Mouse (Mus musculus) hindbrain, embryonic 10.5 days (tissue): ENCODE data around the gene Nup107. TPM values are rescaled to one million over a fixed set of nuclear protein-coding genes. Genes with fewer than 3 reads are reported as not detected.

Experiments used
- DNase-seq: peaks from one replicate; pipeline ENCODE4 v3.0.0-alpha.2; 2017; ENCODE audit warnings: low spot score
- H3K27ac ChIP-seq: fragments of 300-500 bp; sonication (generic); 2 replicates; pipeline ENCODE4 v1.5.1; 2016; ENCODE audit warnings: mild to moderate bottlenecking, moderate library complexity
- H3K27me3 ChIP-seq: fragments of 300-500 bp; sonication (generic); 2 replicates; pipeline ENCODE4 v1.6.1; 2016; ENCODE audit warnings: mild to moderate bottlenecking; ENCODE audit not compliant: poor library complexity, insufficient read depth, severe bottlenecking
- H3K36me3 ChIP-seq: fragments of 300-500 bp; sonication (generic); 2 replicates; pipeline ENCODE4 v1.6.1; 2016; ENCODE audit warnings: mild to moderate bottlenecking, moderate library complexity
- H3K4me1 ChIP-seq: fragments of 300-500 bp; sonication (generic); replicated peaks from 2 replicates; pipeline ENCODE4 v1.6.1; 2016; ENCODE audit warnings: mild to moderate bottlenecking
- H3K4me3 ChIP-seq: fragments of 300-500 bp; sonication (generic); 2 replicates; pipeline ENCODE4 v1.5.1; 2016; ENCODE audit warnings: mild to moderate bottlenecking, moderate library complexity
- H3K9me3 ChIP-seq: fragments of 300-500 bp; sonication (generic); 2 replicates; pipeline ENCODE4 v1.6.1; 2016; ENCODE audit warnings: mild to moderate bottlenecking, moderate library complexity
- WGBS: fragments of 180-500 bp; shearing (Covaris S2); methylation state at CpG from one replicate; pipeline ENCODE4 v1.1.7; 2016; 5-methylcytosine and 5-hydroxymethylcytosine counted together
- polyA plus RNA-seq: library from polyadenylated mRNA; unstranded; fragments of >200 nt; fragmentation: Nextera tagmentation; extraction: Ambion mirVana; gene quantifications from 2 replicates; pipeline ENCODE4 v1.2.1, GENCODE M21; 2016

Gene Nup107
- polyA plus RNA-seq, 1 experiment from 2014 or later, result 70.6 TPM

DNA sequence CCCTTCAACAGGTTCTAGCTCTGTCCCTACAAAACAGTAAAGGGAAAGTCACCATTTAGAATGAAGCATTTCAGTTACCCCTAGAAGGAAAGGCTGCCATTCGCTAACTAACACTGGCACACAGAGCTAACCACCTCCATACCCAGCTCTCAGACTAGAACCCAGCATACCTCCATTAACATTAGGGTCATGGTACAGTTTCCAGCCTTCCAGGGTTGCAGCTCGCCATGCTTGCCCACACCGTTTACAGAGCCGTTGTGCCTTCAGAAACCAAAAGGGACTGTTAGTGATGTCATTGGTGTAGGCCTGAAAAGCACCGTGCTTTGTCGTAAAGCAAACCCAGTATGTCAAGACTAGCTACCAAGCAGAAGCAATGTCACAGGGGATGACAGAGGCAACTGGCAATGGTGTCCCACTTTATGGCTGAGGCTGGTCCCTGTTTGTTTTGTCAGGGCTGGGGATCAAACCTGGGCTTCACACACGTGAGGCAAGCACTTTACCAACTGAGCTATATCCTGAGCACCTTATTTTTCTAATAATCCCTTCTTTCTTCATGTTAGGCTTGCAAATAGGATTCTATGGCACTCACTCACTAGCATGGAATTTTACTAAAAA is 19.3 kb downstream of the Nup107 start:
- WGBS, result 92% methylated on average over 7 of the region's 7 CpGs
- Histone ChIP-seq H3K9me3 (no peaks in the 10 kb centered on the region), H3K4me1 (no peaks in the 10 kb centered on the region), H3K36me3 (peaks cover 95% of the 10 kb centered on the region), H3K27ac (no peak overlapping the region), H3K27me3 (no peaks in the 10 kb centered on the region), H3K4me3 (no peak overlapping the region)
- no peak for DNase-seq

- Histone ChIP-seq H3K36me3 (peaks cover 95% of the 10 kb centered on the region), H3K4me3 (no peak overlapping the region), H3K27me3 (no peaks in the 10 kb centered on the region), H3K27ac (no peak overlapping the region), H3K9me3 (no peaks in the 10 kb centered on the region), H3K4me1 (no peaks in the 10 kb centered on the region)
- WGBS, result 92% methylated on average over 17 of the region's 17 CpGs
- no peak for DNase-seq
These were observed 20.0 kb downstream of the Nup107 start for GRCm38 (mm10) chr10:117772364-117773105.

- no peak overlapping the region for H3K4me3 ChIP-seq
- no peak overlapping the region for H3K27ac ChIP-seq
- no peaks in the 10 kb centered on the region for H3K4me1 ChIP-seq
- no peaks in the 10 kb centered on the region for H3K9me3 ChIP-seq
- H3K27me3 ChIP-seq, result no peaks in the 10 kb centered on the region
- peaks cover 95% of the 10 kb centered on the region for H3K36me3 ChIP-seq
- no peak for DNase-seq
- WGBS, result 93% methylated on average over 10 of the region's 10 CpGs
These were observed 21.4 kb downstream of the Nup107 start for GRCm38 (mm10) chr10:117771131-117771510.

DNA sequence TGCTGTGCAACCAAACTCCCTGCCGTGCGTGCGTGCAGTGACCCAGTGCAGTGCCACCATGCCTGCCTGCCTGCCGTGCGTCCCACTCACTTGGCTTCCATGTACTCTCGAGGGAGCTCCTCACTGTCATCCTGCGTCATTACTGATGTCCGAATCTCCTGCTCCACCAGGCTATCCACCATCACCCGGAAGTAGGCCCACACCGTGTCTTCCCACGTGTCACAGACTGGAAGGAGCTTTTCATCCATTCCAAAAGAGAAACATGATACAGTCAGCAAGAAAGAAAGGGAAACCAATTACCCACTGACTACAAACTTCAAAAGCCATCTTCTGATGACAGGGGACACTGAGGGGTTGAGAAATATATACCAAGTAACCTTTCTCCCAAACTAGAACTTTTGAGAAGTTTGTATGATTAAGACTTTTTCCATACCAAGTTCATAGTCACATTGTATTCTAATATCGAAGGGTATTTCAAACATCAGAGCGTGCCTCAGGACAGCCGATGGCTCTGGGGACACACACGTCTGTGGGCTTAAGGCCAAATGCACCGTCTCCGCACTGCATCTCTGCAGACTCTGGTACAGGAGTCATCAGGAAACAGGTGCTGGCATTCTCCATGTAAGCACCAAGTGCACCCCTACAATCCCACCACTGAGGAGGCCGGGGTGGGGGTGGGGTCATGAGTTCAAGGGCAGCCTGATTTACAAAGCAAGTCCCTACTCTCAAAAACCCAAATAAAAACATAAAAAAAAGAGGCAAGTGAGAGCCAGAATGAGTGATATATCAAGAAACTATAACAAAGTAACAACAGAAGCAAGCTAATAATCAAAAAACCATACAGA is 22.0 kb downstream of the Nup107 start:
- no peak overlapping the region for H3K4me3 ChIP-seq
- WGBS, result 93% methylated on average over 18 of the region's 18 CpGs
- no peaks in the 10 kb centered on the region for H3K9me3 ChIP-seq
- H3K36me3 ChIP-seq, result peaks cover 95% of the 10 kb centered on the region
- H3K27me3 ChIP-seq, result no peaks in the 10 kb centered on the region
- no peak for DNase-seq
- H3K4me1 ChIP-seq, result no peaks in the 10 kb centered on the region
- H3K27ac ChIP-seq, result no peak overlapping the region

GRCm38 (mm10) chr10:117769541-117770285 is 22.8 kb downstream of the Nup107 start:
- Histone ChIP-seq H3K27me3 (no peaks in the 10 kb centered on the region), H3K27ac (no peak overlapping the region), H3K4me1 (no peaks in the 10 kb centered on the region), H3K4me3 (no peak overlapping the region), H3K9me3 (no peaks in the 10 kb centered on the region), H3K36me3 (peaks cover 95% of the 10 kb centered on the region)
- no peak for DNase-seq
- WGBS, result 92% methylated on average over 9 of the region's 9 CpGs

DNA sequence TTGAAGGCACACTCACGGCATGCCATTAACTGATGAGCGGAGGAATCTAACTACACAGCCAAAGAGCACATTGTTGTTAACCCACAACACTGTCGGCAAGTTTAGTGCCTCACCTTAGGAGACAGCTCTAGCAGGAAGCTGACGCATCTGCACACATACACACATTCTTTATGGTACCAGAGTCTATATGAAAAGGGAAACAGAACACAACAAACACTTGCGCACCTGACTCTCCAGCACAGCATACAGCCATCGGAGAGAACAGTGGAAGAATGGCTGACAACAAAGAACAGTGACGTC is 24.4 kb downstream of the Nup107 start:
- DNase-seq, result no peak
- Histone ChIP-seq H3K4me1 (no peaks in the 10 kb centered on the region), H3K4me3 (no peak overlapping the region), H3K36me3 (peaks cover 95% of the 10 kb centered on the region), H3K27ac (no peak overlapping the region), H3K9me3 (no peaks in the 10 kb centered on the region), H3K27me3 (no peaks in the 10 kb centered on the region)
- 92% methylated on average over 7 of the region's 7 CpGs for WGBS

DNA sequence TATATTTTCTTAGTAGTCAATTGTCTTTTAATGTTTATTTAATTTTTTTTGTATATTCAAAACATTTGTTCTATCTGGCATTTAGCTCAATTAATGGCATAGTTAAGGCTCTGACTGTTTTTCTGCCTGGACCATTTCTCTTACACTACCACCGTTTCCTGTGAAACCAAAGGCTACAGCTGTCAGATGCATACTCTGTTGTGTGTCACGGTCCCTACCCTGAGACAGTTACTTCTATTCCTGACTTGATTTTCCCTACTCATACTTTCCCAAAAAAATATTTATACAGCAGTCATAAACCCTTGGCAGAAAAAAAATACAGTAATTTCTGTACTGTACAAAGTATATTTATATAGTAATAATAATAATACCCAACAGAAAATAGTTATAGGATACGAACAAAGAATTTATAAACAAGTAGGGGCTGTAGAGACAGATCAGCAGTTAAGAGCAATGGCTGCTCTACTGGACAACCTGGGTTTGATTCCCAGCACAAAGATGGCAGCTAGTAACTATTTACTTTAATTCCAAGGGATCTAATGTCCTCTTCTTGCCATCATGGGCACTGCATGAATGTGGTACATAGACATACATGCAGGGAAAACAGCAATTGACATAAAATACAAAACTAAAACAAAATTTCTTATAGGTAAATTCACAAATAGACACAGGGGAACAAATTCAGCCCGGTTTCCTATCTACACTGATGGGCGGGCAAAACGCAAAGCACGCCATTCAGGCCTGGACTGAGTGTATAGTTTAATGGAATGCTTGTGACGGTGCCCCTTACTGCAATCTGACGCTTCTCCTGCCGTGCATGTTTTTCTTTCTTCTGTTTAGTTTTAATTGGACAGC is 25.0 kb downstream of the Nup107 start:
- no peak for DNase-seq
- 91% methylated on average over 10 of the region's 10 CpGs for WGBS
- no peaks in the 10 kb centered on the region for H3K9me3 ChIP-seq
- no peaks in the 10 kb centered on the region for H3K27me3 ChIP-seq
- H3K4me3 ChIP-seq, result no peak overlapping the region
- no peaks in the 10 kb centered on the region for H3K4me1 ChIP-seq
- no peak overlapping the region for H3K27ac ChIP-seq
- peaks cover 95% of the 10 kb centered on the region for H3K36me3 ChIP-seq

DNA sequence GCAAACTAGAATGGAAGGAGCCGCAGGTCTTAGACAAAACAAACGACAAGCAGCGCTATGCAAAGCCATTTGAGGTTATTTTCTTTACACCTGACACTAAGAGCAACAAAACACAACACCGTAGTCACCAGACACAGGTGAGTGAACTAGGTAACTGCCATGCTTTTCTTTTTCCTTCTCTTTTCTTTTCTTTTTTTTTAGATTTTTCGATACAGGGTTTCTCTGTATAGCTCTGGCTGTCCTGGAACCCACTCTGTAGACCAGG is 25.7 kb downstream of the Nup107 start:
- H3K36me3 ChIP-seq, result peaks cover 97% of the 10 kb centered on the region
- no peaks in the 10 kb centered on the region for H3K27me3 ChIP-seq
- H3K4me3 ChIP-seq, result no peak overlapping the region
- no peak for DNase-seq
- no peaks in the 10 kb centered on the region for H3K9me3 ChIP-seq
- no peaks in the 10 kb centered on the region for H3K4me1 ChIP-seq
- 97% methylated on average over 5 of the region's 5 CpGs for WGBS
- H3K27ac ChIP-seq, result no peak overlapping the region

DNA sequence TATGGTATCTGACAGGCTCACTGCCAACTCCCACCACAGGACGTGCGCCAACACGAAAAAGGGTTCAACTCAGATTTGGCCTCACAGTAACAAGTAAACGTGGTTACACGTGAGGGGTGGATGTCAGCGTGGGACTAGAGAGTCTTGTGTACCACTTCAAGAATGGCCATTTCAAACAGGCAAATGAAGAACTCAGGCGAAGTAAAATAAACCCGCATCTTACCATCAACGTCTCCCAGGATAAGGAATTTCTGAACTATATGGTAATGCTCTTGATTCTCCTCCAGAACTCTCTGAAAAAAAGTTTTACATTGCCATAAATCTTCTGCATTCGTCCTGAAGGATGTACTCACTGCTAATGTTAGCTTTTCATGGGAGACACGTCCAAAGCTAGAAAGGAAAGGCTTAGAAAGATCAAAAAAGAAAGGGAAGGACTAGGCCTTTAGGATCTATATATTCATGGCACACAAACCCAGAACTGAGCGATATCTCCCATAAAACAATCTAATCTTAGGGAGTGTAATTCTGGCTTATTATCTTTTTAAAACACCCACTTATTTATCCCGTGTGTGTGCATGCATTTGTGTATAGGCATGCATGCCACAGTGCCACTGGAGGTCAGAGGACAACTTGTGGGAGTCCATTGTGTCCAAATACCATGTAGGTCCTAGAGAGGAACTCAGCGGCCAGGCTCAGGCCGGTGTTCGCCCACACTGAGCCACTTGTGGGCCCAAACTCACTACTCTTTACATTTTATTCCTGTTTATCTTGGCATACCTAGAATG is 26.2 kb downstream of the Nup107 start:
- Histone ChIP-seq H3K36me3 (peaks cover 97% of the 10 kb centered on the region), H3K4me1 (no peaks in the 10 kb centered on the region), H3K4me3 (no peak overlapping the region), H3K27ac (no peak overlapping the region), H3K9me3 (no peaks in the 10 kb centered on the region), H3K27me3 (no peaks in the 10 kb centered on the region)
- no peak for DNase-seq
- 93% methylated on average over 16 of the region's 16 CpGs for WGBS

- no peaks in the 10 kb centered on the region for H3K4me1 ChIP-seq
- H3K36me3 ChIP-seq, result peaks cover 97% of the 10 kb centered on the region
- no peak overlapping the region for H3K4me3 ChIP-seq
- 93% methylated on average over 11 of the region's 11 CpGs for WGBS
- DNase-seq, result no peak
- H3K9me3 ChIP-seq, result no peaks in the 10 kb centered on the region
- no peaks in the 10 kb centered on the region for H3K27me3 ChIP-seq
- H3K27ac ChIP-seq, result no peak overlapping the region
These were observed 27.2 kb downstream of the Nup107 start for GRCm38 (mm10) chr10:117765116-117765894.

DNA sequence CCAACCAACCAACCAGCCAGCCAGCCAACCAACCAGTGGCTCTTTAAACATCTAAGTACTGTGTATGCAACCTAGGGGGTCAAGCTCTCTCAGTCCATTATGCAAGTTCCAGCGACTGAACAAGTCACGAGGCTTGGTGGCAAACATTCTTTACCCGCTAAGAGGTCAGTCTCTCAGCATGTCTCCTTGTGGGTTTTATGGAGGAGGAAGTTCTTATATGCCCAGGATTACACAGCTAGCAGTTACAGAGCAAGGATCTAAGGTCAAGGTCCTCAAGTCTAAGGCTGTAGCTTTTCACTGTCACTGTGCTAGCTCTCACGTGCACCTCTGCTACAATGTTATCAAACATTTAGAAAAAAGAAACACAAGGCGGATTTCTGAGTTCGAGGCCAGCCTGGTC is 27.9 kb downstream of the Nup107 start:
- no peak overlapping the region for H3K4me3 ChIP-seq
- DNase-seq, result no peak
- no peaks in the 10 kb centered on the region for H3K27me3 ChIP-seq
- WGBS, result 92% methylated on average over 6 of the region's 6 CpGs
- no peaks in the 10 kb centered on the region for H3K4me1 ChIP-seq
- no peak overlapping the region for H3K27ac ChIP-seq
- H3K9me3 ChIP-seq, result no peaks in the 10 kb centered on the region
- H3K36me3 ChIP-seq, result peaks cover 97% of the 10 kb centered on the region
